Mouse (Mus musculus) thymus, postnatal 14 days (tissue): Measurements from ENCODE around the gene Ngly1.

Experiments
- DNase-seq: peaks from one replicate; pipeline ENCODE4 v3.0.0; 2021

Ngly1 gene

GRCm38 (mm10) chr14:16249171-16249874, at the start of gene Ngly1, which contains the start of gene Oxsm:
TSS of gene Ngly1 (plus strand) at chr14:16249280.
TSS of gene Oxsm (minus strand) at chr14:16249808.
- peak; percentile 92 for DNase-seq

GRCm38 (mm10) chr14:16200220-16200912, 48.7 kb upstream of the Ngly1 start:
- no peak for DNase-seq

GRCm38 (mm10) chr14:16200969-16201638, 48.0 kb upstream of the Ngly1 start:
- DNase-seq = no peak

- no peak for DNase-seq
Measured at GRCm38 (mm10) chr14:16201673-16202072, 47.4 kb upstream of the Ngly1 start.

- DNase-seq = no peak
Measured at GRCm38 (mm10) chr14:16207722-16208121, 41.4 kb upstream of the Ngly1 start.

GRCm38 (mm10) chr14:16219015-16219414, 30.1 kb upstream of the Ngly1 start:
- peak; percentile 46 for DNase-seq

- no peak for DNase-seq
Measured at GRCm38 (mm10) chr14:16229395-16229794, 19.7 kb upstream of the Ngly1 start.

- DNase-seq = no peak
Measured at GRCm38 (mm10) chr14:16230581-16230980, 18.5 kb upstream of the Ngly1 start.

GRCm38 (mm10) chr14:16233515-16233914, 15.6 kb upstream of the Ngly1 start:
- DNase-seq = no peak

- no peak for DNase-seq
Measured at GRCm38 (mm10) chr14:16236466-16236865, 12.6 kb upstream of the Ngly1 start.

- no peak for DNase-seq
Measured at GRCm38 (mm10) chr14:16242193-16242815, 6.8 kb upstream of the Ngly1 start.

- peak; percentile 93 for DNase-seq
Measured at GRCm38 (mm10) chr14:16242947-16243602, 6.0 kb upstream of the Ngly1 start.

- DNase-seq = peak; percentile 26
Measured at GRCm38 (mm10) chr14:16243603-16244209, 5.4 kb upstream of the Ngly1 start.

GRCm38 (mm10) chr14:16244370-16244769, 4.7 kb upstream of the Ngly1 start:
- no peak for DNase-seq

GRCm38 (mm10) chr14:16245127-16245526, 4.0 kb upstream of the Ngly1 start:
- DNase-seq = no peak

- no peak for DNase-seq
Measured at GRCm38 (mm10) chr14:16246340-16246912, 2.7 kb upstream of the Ngly1 start.

GRCm38 (mm10) chr14:16248135-16248534, 945 bp upstream of the Ngly1 start:
- DNase-seq = no peak

- DNase-seq = no peak
Measured at GRCm38 (mm10) chr14:16248603-16249157, 400 bp upstream of the Ngly1 start.

- DNase-seq = no peak
Measured at GRCm38 (mm10) chr14:16250099-16250498, 1.0 kb downstream of the Ngly1 start.

- DNase-seq = no peak
Measured at GRCm38 (mm10) chr14:16255745-16256144, 6.7 kb downstream of the Ngly1 start.

GRCm38 (mm10) chr14:16256209-16256608, 7.1 kb downstream of the Ngly1 start:
- DNase-seq = no peak

- no peak for DNase-seq
Measured at GRCm38 (mm10) chr14:16260541-16260940, 11.5 kb downstream of the Ngly1 start.
